Mouse (Mus musculus): ENCODE results near the gene Eif3j1. TPM values are rescaled to one million over a fixed set of nuclear protein-coding genes. Genes with fewer than 3 reads are reported as not detected.

Eif3j1 gene
- polyA plus RNA-seq, 1 experiment from 2014 or later: 8.1 TPM

DNA sequence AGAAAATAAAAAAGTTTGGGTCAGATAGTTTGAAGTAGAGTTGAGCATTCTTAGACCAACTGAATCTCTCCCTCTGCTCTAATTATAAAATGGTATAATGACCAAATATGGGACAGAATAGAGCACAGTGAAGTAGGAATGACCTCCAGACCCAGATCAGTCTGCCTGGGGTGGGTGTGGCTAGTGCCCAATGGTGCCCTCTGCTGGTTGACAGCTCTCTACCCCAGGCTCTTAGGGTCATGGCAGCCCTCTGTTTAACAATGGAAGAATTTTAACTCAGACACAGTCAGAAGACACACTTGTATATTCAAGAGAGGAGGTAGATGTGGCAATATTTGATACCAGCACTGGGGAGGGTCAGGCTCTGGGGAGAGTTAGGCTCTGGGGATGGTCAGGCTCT, 73.7 kb downstream of the Eif3j1 start:
- in situ Hi-C loops (cut with MboI; ENCODE audit: low pct_unique_long_range_greater_than_20kb): no loop called here
- ChIA-PET POLR2A (no interaction called here), CTCF (interaction anchor here (1.3 to 1.8 kb wide), 2 partner anchors 9 to 12 kb away, joined by 4 to 5 read pairs; no protein-coding TSS in a partner anchor)
- no peak for DNase-seq (ENCODE audit: low read depth, low spot score)
- peak; percentile 62 for TF ChIP-seq CTCF (IDR thresholded peaks at IDR 0.05)
- H3K27me3 ChIP-seq: no peaks in the 10 kb centered on the region
- ATAC-seq: peak; percentile 44

Other genes starting within 250 kb of the Eif3j1 start
- gene Frmd5, start 221.5 kb upstream of the Eif3j1 start, polyA plus RNA-seq (2021): 0.23 TPM
- 129 TPM for gene Casc4, start 161.6 kb upstream of the Eif3j1 start, polyA plus RNA-seq (2021)
- gene Ctdspl2, start 72.5 kb upstream of the Eif3j1 start, polyA plus RNA-seq (2021): 22.7 TPM
- 0.05 TPM for gene Mageb3, start 72.5 kb upstream of the Eif3j1 start, polyA plus RNA-seq (2021)
- 17.0 TPM for gene Spg11, start 89.8 kb downstream of the Eif3j1 start, polyA plus RNA-seq (2021)
- 598 TPM for gene B2m, start 119.1 kb downstream of the Eif3j1 start, polyA plus RNA-seq (2021)
- gene Trim69, start 132.2 kb downstream of the Eif3j1 start, polyA plus RNA-seq (2021): 0.14 TPM
- 0.05 TPM for gene Patl2, start 157.6 kb downstream of the Eif3j1 start, polyA plus RNA-seq (2021)
- gene Terb2, start 157.7 kb downstream of the Eif3j1 start, polyA plus RNA-seq (2021): not detected
- gene Sord, start 206.2 kb downstream of the Eif3j1 start, polyA plus RNA-seq (2021): 29.2 TPM

Data from Patski (cell line).